8 mouse cellular contexts compared by ENCODE assay signal in the genomic region with DNA sequence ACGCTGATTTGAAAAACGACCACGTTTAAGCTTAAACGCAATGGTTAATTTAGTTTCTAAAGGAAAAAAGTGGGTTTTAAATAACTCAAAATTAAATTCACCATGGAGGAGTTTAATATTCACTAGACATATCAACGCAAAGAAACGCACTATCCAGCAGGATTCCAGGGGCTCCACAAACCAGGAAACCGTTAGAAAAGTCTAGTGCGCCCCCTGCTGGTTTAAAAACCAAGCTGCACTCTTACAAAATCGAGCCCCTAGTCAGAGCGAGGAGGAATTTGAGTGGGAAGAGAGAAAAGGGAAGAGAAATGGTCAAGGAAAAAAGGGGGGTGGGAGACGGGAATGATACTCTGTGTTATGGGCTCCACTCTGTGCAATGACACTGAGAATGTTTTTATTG. TPM values are rescaled to one million over a fixed set of nuclear protein-coding genes. Genes with fewer than 3 reads are reported as not detected.
DNase-seq lines count a peak whose midpoint lies in the region; ATAC-seq and TF ChIP-seq lines count a peak whose summit lies in the region.

No protein-coding gene starts in this region.

- 24% methylated on average over 11 of the region's 11 CpGs for WGBS in heart, embryonic 14.5 days
- 22% methylated on average over 11 of the region's 11 CpGs for WGBS in midbrain, postnatal 0 days

- H3K4me1 ChIP-seq in heart, embryonic 14.5 days (ENCODE audit: control insufficient read depth in 2 of 2, insufficient read depth in 2 of 2, low read length in 2 of 2) = peaks cover 11 to 13% of the 10 kb centered on the region in 2 experiments
- no peaks in the 10 kb centered on the region for H3K4me1 ChIP-seq in midbrain, postnatal 0 days (ENCODE audit: insufficient read depth, low read length)

- peak overlapping the region; percentile 54 for H3K4me2 ChIP-seq in heart, embryonic 14.5 days (ENCODE audit: low read length)
- peak overlapping the region; percentile 29; the same call in 1 of the 2 replicates for H3K4me2 ChIP-seq in midbrain, postnatal 0 days (ENCODE audit: low read depth, low read length, poor library complexity, severe bottlenecking)

- DNase-seq in layer of hippocampus, adult 2 months (ENCODE audit: low spot score in 2 of 2) = peak in 1 of 2 experiments; percentile 59
- DNase-seq in layer of hippocampus, adult 9-11 months = no peak
- DNase-seq in ES-CJ7 (ENCODE audit: low read depth, low spot score) (peak; percentile 65), liver (peak; percentile 58)
- DNase-seq in embryo, embryonic 10 days (ENCODE audit: low spot score) = peak; percentile 52
- DNase-seq in midbrain, postnatal 0 days (ENCODE audit: low spot score) = peak; percentile 79
- DNase-seq in spleen, adult 12 weeks (ENCODE audit: low spot score) = no peak

- peak overlapping the region; percentile 0; the same call in 1 of the 2 replicates for H3K4me3 ChIP-seq in layer of hippocampus, adult 2 months
- no peak overlapping the region for H3K4me3 ChIP-seq in heart, embryonic 14.5 days (ENCODE audit: control insufficient read depth in 1 of 2, insufficient read depth in 1 of 2, low read depth in 1 of 2, low read length in 2 of 2)
- H3K4me3 ChIP-seq in midbrain, postnatal 0 days (ENCODE audit: low read depth, low read length) = no peak overlapping the region

- ATAC-seq in heart, embryonic 14.5 days (ENCODE audit: insufficient number of reproducible peaks, insufficient read depth, low FRiP score, low read depth) = no peak
- ATAC-seq in midbrain, postnatal 0 days (ENCODE audit: low FRiP score) = peak; percentile 64; the same call in 1 of the 2 replicates

- peak overlapping the region; percentile 69; the same call in 1 of the 2 replicates for H3K27ac ChIP-seq in layer of hippocampus, adult 2 months
- H3K27ac ChIP-seq in heart, embryonic 14.5 days (replicated peaks in 1 of 2; ENCODE audit: control insufficient read depth in 1 of 2, insufficient read depth in 1 of 2, low read depth in 2 of 2, low read length in 2 of 2) = 0 out of 4 replicates have a peak overlapping the region, but pooled peaks of 1 of the 2 experiments have one; percentile 42
- no peak overlapping the region for H3K27ac ChIP-seq in midbrain, postnatal 0 days (ENCODE audit: low read depth, low read length)

- H3K36me3 ChIP-seq in heart, embryonic 14.5 days (ENCODE audit: control insufficient read depth, insufficient read depth, low read length) = peaks cover 32% of the 10 kb centered on the region
- no peaks in the 10 kb centered on the region for H3K36me3 ChIP-seq in midbrain, postnatal 0 days (ENCODE audit: insufficient read depth, low read length)

- H3K9ac ChIP-seq in heart, embryonic 14.5 days (ENCODE audit: low read length) = no peak overlapping the region
- H3K9ac ChIP-seq in midbrain, postnatal 0 days (replicated peaks; ENCODE audit: low read length, poor library complexity, severe bottlenecking) = no peak overlapping the region

- TF ChIP-seq CTCF in layer of hippocampus, adult 2 months (conservative IDR thresholded peaks at IDR 0.05) = peak; percentile 72
- TF ChIP-seq CTCF in midbrain, postnatal 0 days (IDR thresholded peaks at IDR 0.05) = peak; percentile 86

- H3K27me3 ChIP-seq in heart, embryonic 14.5 days (ENCODE audit: control insufficient read depth, insufficient read depth, low read length) = no peaks in the 10 kb centered on the region
- no peaks in the 10 kb centered on the region for H3K27me3 ChIP-seq in midbrain, postnatal 0 days (ENCODE audit: insufficient read depth, low read length)

- no peaks in the 10 kb centered on the region for H3K9me3 ChIP-seq in heart, embryonic 14.5 days (ENCODE audit: control insufficient read depth, low read length)
- no peaks in the 10 kb centered on the region for H3K9me3 ChIP-seq in midbrain, postnatal 0 days (ENCODE audit: low read length)

RNA-seq across cellular contexts. Expression of gene Marc1, which starts 14.0 kb away (rescaled TPM):
- total RNA-seq in layer of hippocampus, adult 2 months (2021) = under 1 TPM in 1 of 2 experiments, not detected in 1; 0.28 TPM
- not detected in 2 replicates for polyA plus RNA-seq in heart, embryonic 14.5 days (2014; fragmentation: Nextera tagmentation; extraction: Ambion mirVana)
- 0.55 TPM in 1 of 2 replicates, not detected in the other for total RNA-seq in midbrain, postnatal 0 days (2014; rRNA removed)
- polyA plus RNA-seq in midbrain, postnatal 0 days (2015; fragmentation: Nextera tagmentation; extraction: Ambion mirVana) = 0.21 and 0.25 TPM in 2 replicates

RNA-seq across cellular contexts. Expression of gene Marc2, which starts 21.2 kb away (rescaled TPM):
- total RNA-seq in layer of hippocampus, adult 2 months (2021) = 100 to 1,000 TPM; 103 to 120 TPM
- polyA plus RNA-seq in heart, embryonic 14.5 days (2014; fragmentation: Nextera tagmentation; extraction: Ambion mirVana) = 144 and 148 TPM in 2 replicates
- 46.3 and 56.1 TPM in 2 replicates for total RNA-seq in midbrain, postnatal 0 days (2014; rRNA removed)
- polyA plus RNA-seq in midbrain, postnatal 0 days (2015; fragmentation: Nextera tagmentation; extraction: Ambion mirVana) = 121 and 124 TPM in 2 replicates

RNA-seq across cellular contexts. Expression of gene C130074G19Rik, which starts 57.9 kb away (rescaled TPM):
- total RNA-seq in layer of hippocampus, adult 2 months (2021) = 1 to 10 TPM; 7.1 to 8.3 TPM
- polyA plus RNA-seq in heart, embryonic 14.5 days (2014; fragmentation: Nextera tagmentation; extraction: Ambion mirVana) = 1.3 and 1.5 TPM in 2 replicates
- total RNA-seq in midbrain, postnatal 0 days (2014; rRNA removed) = 6.6 and 7.1 TPM in 2 replicates
- 0.55 and 0.85 TPM in 2 replicates for polyA plus RNA-seq in midbrain, postnatal 0 days (2015; fragmentation: Nextera tagmentation; extraction: Ambion mirVana)

Comparison
In these comparisons a context has a peak if more than half of its experiments do, and no peak if none do; other contexts are left out.
1. DNase-seq: peak in ES-CJ7 (single experiment), embryo, embryonic 10 days (single experiment), liver (single experiment) and midbrain, postnatal 0 days (single experiment); none in layer of hippocampus, adult 9-11 months (single experiment) and spleen, adult 12 weeks (single experiment).